Mouse (Mus musculus) liver, adult 2 months (tissue): ENCODE results near the gene Pla2g4d.

Experiments
- CTCF ChIP-seq: fragments of 200-500 bp; IDR thresholded peaks from 2 replicates; pipeline ENCODE4 v1.5.1; 2011; ENCODE audit warnings: low read depth, low read length, control low read depth
- POLR2A ChIP-seq: fragments of 200-500 bp; IDR thresholded peaks from 2 replicates; pipeline ENCODE4 v1.6.1; 2011; ENCODE audit warnings: low read length, control low read depth; ENCODE audit not compliant: insufficient read depth; ENCODE audit errors: extremely low read depth

- TF ChIP-seq CTCF (no peak), POLR2A (no peak)
Observed at GRCm38 (mm10) chr2:120256259-120256658, 32.7 kb downstream of the Pla2g4d start.
